Mouse (Mus musculus) heart, postnatal 0 days (tissue): Measurements from ENCODE around the gene Xpo1.

ENCODE experiments used
- CTCF ChIP-seq: IDR thresholded peaks from 2 replicates; pipeline ENCODE4 v1.5.1; 2016; ENCODE audit warnings: antibody characterized with exemption, control low read depth, low read depth
- EP300 ChIP-seq: IDR thresholded peaks from 2 replicates; pipeline ENCODE4 v1.6.1; 2016; ENCODE audit warnings: antibody characterized with exemption, low read depth

- TF ChIP-seq EP300 = no peak
- TF ChIP-seq CTCF = no peak
Observed at GRCm38 (mm10) chr11:23306764-23307565, 51.1 kb downstream of the Xpo1 start, which contains the start of gene Usp34.
